Comparison of ENCODE assay signal across 12 mouse cellular contexts in genomic region chr11:96293302-96293921, GRCm38 (mm10). TPM values are rescaled to one million over a fixed set of nuclear protein-coding genes. Genes with fewer than 3 reads are reported as not detected.
A peak's percentile ranks its signal among the peaks of the same experiment; 100 is the strongest.
DNase-seq lines count a peak whose midpoint lies in the region; ATAC-seq and TF ChIP-seq lines count a peak whose summit lies in the region.
"Had no signal": no experiment of that assay in that cellular context is flagged by ENCODE, and none has a peak within 500 bp of the region (broad histone marks: within the 10 kb centered on the region; RNA-seq: fewer than 3 reads in every experiment).

No protein-coding gene starts in this region.

- TF ChIP-seq POLR2A in limb, embryonic 14.5 days (IDR thresholded peaks at IDR 0.05; ENCODE audit: borderline replicate concordance, extremely low read depth, insufficient read depth, insufficient read length) = no peak

- H3K4me3 ChIP-seq in embryonic facial prominence, embryonic 14.5 days (ENCODE audit: low read depth, low read length) = peak overlapping the region; percentile 2; the same call in 1 of the 2 replicates
- no peak overlapping the region for H3K4me3 ChIP-seq in embryonic facial prominence, embryonic 10.5 days
- H3K4me3 ChIP-seq in C2C12 (ENCODE audit: insufficient read depth, poor library complexity, severe bottlenecking) = no peak overlapping the region
- peak overlapping the region; percentile 51 for H3K4me3 ChIP-seq in intestine, embryonic 15.5 days (replicated peaks)
- H3K4me3 ChIP-seq in limb, embryonic 14.5 days (replicated peaks; ENCODE audit: low read length) = peak overlapping the region; percentile 20

- H3K4me2 ChIP-seq in embryonic facial prominence, embryonic 14.5 days (ENCODE audit: low read depth, low read length) = no peak overlapping the region
- peak overlapping the region; percentile 74 for H3K4me2 ChIP-seq in intestine, embryonic 15.5 days (replicated peaks)
- H3K4me2 ChIP-seq in limb, embryonic 14.5 days (replicated peaks; ENCODE audit: low read depth, low read length, severe bottlenecking) = 0 out of 2 replicates have a peak overlapping the region, but pooled peaks have one; percentile 3

- no peaks in the 10 kb centered on the region for H3K4me1 ChIP-seq in embryonic facial prominence, embryonic 14.5 days (ENCODE audit: control insufficient read depth, insufficient read depth, low read length)
- H3K4me1 ChIP-seq in embryonic facial prominence, embryonic 10.5 days = no peaks in the 10 kb centered on the region
- H3K4me1 ChIP-seq in intestine, embryonic 15.5 days (replicated peaks) = peaks cover 25% of the 10 kb centered on the region
- H3K4me1 ChIP-seq in limb, embryonic 14.5 days (ENCODE audit: control insufficient read depth, insufficient read depth, low read length) = no peaks in the 10 kb centered on the region

- H3K9me3 ChIP-seq in embryonic facial prominence, embryonic 14.5 days (ENCODE audit: control insufficient read depth, low read length) = no peaks in the 10 kb centered on the region
- no peaks in the 10 kb centered on the region for H3K9me3 ChIP-seq in embryonic facial prominence, embryonic 10.5 days
- H3K9me3 ChIP-seq in intestine, embryonic 15.5 days = no peaks in the 10 kb centered on the region
- H3K9me3 ChIP-seq in limb, embryonic 14.5 days (ENCODE audit: control insufficient read depth, low read length) = no peaks in the 10 kb centered on the region

- H3K27ac ChIP-seq in embryonic facial prominence, embryonic 14.5 days (replicated peaks; ENCODE audit: low read depth, low read length) = no peak overlapping the region
- H3K27ac ChIP-seq in embryonic facial prominence, embryonic 10.5 days (replicated peaks) = no peak overlapping the region
- peak overlapping the region; percentile 85 for H3K27ac ChIP-seq in intestine, embryonic 15.5 days
- H3K27ac ChIP-seq in limb, embryonic 14.5 days (replicated peaks; ENCODE audit: low read depth, low read length) = no peak overlapping the region

- no peak for TF ChIP-seq CTCF in C2C12 (IDR thresholded peaks at IDR 0.05; ENCODE audit: control insufficient read depth, insufficient read depth, insufficient read length)

- ATAC-seq in embryonic facial prominence, embryonic 14.5 days (ENCODE audit: low read depth) = no peak
- ATAC-seq in intestine, embryonic 15.5 days = no peak
- ATAC-seq in limb, embryonic 14.5 days (ENCODE audit: low FRiP score, low read depth) = no peak

- H3K9ac ChIP-seq in embryonic facial prominence, embryonic 14.5 days (ENCODE audit: low read depth, low read length) = 0 out of 2 replicates have a peak overlapping the region, but pooled peaks have one; percentile 19
- peak overlapping the region; percentile 59 for H3K9ac ChIP-seq in intestine, embryonic 15.5 days
- no peak overlapping the region for H3K9ac ChIP-seq in limb, embryonic 14.5 days (ENCODE audit: low read depth, low read length, severe bottlenecking)

- H3K79me3 ChIP-seq in C2C12 (ENCODE audit: low read depth) = no peaks in the 10 kb centered on the region

- intact Hi-C loops in gastrocnemius, postnatal 14 days (cut with DNase I; ENCODE audit: low total_unique reads) = no loop called here

- no peaks in the 10 kb centered on the region for H3K79me2 ChIP-seq in C2C12 (ENCODE audit: control insufficient read depth, insufficient read depth)

- no peaks in the 10 kb centered on the region for H3K36me3 ChIP-seq in embryonic facial prominence, embryonic 14.5 days (ENCODE audit: control insufficient read depth, insufficient read depth, low read length)
- H3K36me3 ChIP-seq in embryonic facial prominence, embryonic 10.5 days (replicated peaks) = no peaks in the 10 kb centered on the region
- no peaks in the 10 kb centered on the region for H3K36me3 ChIP-seq in C2C12 (ENCODE audit: control insufficient read depth, insufficient read depth)
- no peaks in the 10 kb centered on the region for H3K36me3 ChIP-seq in intestine, embryonic 15.5 days
- no peaks in the 10 kb centered on the region for H3K36me3 ChIP-seq in limb, embryonic 14.5 days (ENCODE audit: control insufficient read depth, insufficient read depth, low read length)

- DNase-seq in embryonic facial prominence, embryonic 14.5 days (ENCODE audit: low spot score) = no peak
- no peak for DNase-seq in embryonic facial prominence, embryonic 10.5 days (ENCODE audit: low spot score)
- DNase-seq in limb, embryonic 14.5 days (ENCODE audit: low spot score) = no peak
- DNase-seq in embryo, embryonic 10.5 days (ENCODE audit: low spot score) = no peak
- no peak for DNase-seq in ovary, postnatal 36 days (ENCODE audit: low spot score)
- no peak for DNase-seq in gastrocnemius, postnatal 14 days
- DNase-seq: left cerebral cortex, postnatal 4 days; lung, postnatal 36 days had no signal

- H3K27me3 ChIP-seq in embryonic facial prominence, embryonic 14.5 days (replicated peaks; ENCODE audit: control insufficient read depth, insufficient read depth, low read length) = peaks cover 99% of the 10 kb centered on the region
- H3K27me3 ChIP-seq in embryonic facial prominence, embryonic 10.5 days (replicated peaks; ENCODE audit: low read depth, poor library complexity, severe bottlenecking) = peaks cover 100% of the 10 kb centered on the region
- H3K27me3 ChIP-seq in C2C12 (ENCODE audit: control insufficient read depth, insufficient read depth, insufficient read length) = peaks cover 87% of the 10 kb centered on the region
- peaks cover 69% of the 10 kb centered on the region for H3K27me3 ChIP-seq in intestine, embryonic 15.5 days (replicated peaks)
- H3K27me3 ChIP-seq in limb, embryonic 14.5 days (ENCODE audit: control insufficient read depth, insufficient read depth, low read length) = peaks cover 99% of the 10 kb centered on the region

- H3ac ChIP-seq in C2C12 (ENCODE audit: control insufficient read depth, insufficient read length, low read depth) = peak overlapping the region; percentile 52

- under 1% methylated on average over 20 of the region's 22 CpGs for WGBS in embryonic facial prominence, embryonic 14.5 days
- WGBS in embryonic facial prominence, embryonic 10.5 days = 1% methylated on average over 22 of the region's 22 CpGs
- WGBS in intestine, embryonic 15.5 days = 9% methylated on average over 22 of the region's 22 CpGs
- WGBS in limb, embryonic 14.5 days = 4% methylated on average over 22 of the region's 22 CpGs

TF ChIP-seq in C2C12, 6 proteins besides CTCF, POLR2A, EP300 and RAD21 (continues in another document):
- TF ChIP-seq FOSL1 (IDR thresholded peaks at IDR 0.05; ENCODE audit: insufficient read depth, low read length, poor library complexity, severe bottlenecking) (no peak), CEBPB (IDR thresholded peaks at IDR 0.05; ENCODE audit: low read depth) (no peak), USF1 (IDR thresholded peaks at IDR 0.05; ENCODE audit: low read depth) (no peak), MAX (IDR thresholded peaks at IDR 0.05) (no peak)

RNA-seq across cellular contexts. Expression of gene Hoxb6, which starts 1.1 kb away (rescaled TPM):
- 0.22 and 0.97 TPM in 2 replicates for polyA plus RNA-seq in embryonic facial prominence, embryonic 14.5 days (2014; fragmentation: Nextera tagmentation; extraction: Ambion mirVana)
- 0.15 TPM in 1 of 2 replicates, not detected in the other for polyA plus RNA-seq in embryonic facial prominence, embryonic 10.5 days (2016; fragmentation: Nextera tagmentation; extraction: Ambion mirVana)
- 0.05 TPM for polyA plus RNA-seq in C2C12 (2012; fragmentation: generic; extraction: Trizol)
- 14.4 and 16.1 TPM in 2 replicates for polyA plus RNA-seq in intestine, embryonic 15.5 days (2015; fragmentation: Nextera tagmentation; extraction: Ambion mirVana)
- polyA plus RNA-seq in limb, embryonic 14.5 days (2012; rRNA removed) = 2.2 and 2.8 TPM in 2 replicates
- 0.30 and 0.61 TPM in 2 replicates for polyA plus RNA-seq in limb, embryonic 14.5 days (2014; fragmentation: Nextera tagmentation; extraction: Ambion mirVana)
- under 1 TPM; 0.43 to 0.75 TPM for total RNA-seq in gastrocnemius, postnatal 14 days (2021)
- total RNA-seq: common myeloid progenitor, adult 5-6 weeks; left cerebral cortex, postnatal 4 days had no signal
- polyA plus RNA-seq: forebrain, embryonic 11.5 days had no signal

RNA-seq across cellular contexts. Expression of gene Hoxb7, which starts 7.0 kb away (rescaled TPM):
- 0.39 and 0.42 TPM in 2 replicates for polyA plus RNA-seq in embryonic facial prominence, embryonic 14.5 days (2014; fragmentation: Nextera tagmentation; extraction: Ambion mirVana)
- polyA plus RNA-seq in embryonic facial prominence, embryonic 10.5 days (2016; fragmentation: Nextera tagmentation; extraction: Ambion mirVana) = not detected in 2 replicates
- 0.04 TPM for polyA plus RNA-seq in C2C12 (2012; fragmentation: generic; extraction: Trizol)
- 10.7 and 12.4 TPM in 2 replicates for polyA plus RNA-seq in intestine, embryonic 15.5 days (2015; fragmentation: Nextera tagmentation; extraction: Ambion mirVana)
- 2.0 and 2.7 TPM in 2 replicates for polyA plus RNA-seq in limb, embryonic 14.5 days (2012; rRNA removed)
- polyA plus RNA-seq in limb, embryonic 14.5 days (2014; fragmentation: Nextera tagmentation; extraction: Ambion mirVana) = 2.2 and 4.4 TPM in 2 replicates
- total RNA-seq in gastrocnemius, postnatal 14 days (2021) = 1 to 10 TPM; 1.5 to 1.6 TPM
- total RNA-seq: common myeloid progenitor, adult 5-6 weeks; left cerebral cortex, postnatal 4 days had no signal
- polyA plus RNA-seq: forebrain, embryonic 11.5 days had no signal

RNA-seq across cellular contexts. Expression of gene Hoxb5, which starts 9.7 kb away (rescaled TPM):
- polyA plus RNA-seq in embryonic facial prominence, embryonic 14.5 days (2014; fragmentation: Nextera tagmentation; extraction: Ambion mirVana) = 1.8 and 2.4 TPM in 2 replicates
- polyA plus RNA-seq in embryonic facial prominence, embryonic 10.5 days (2016; fragmentation: Nextera tagmentation; extraction: Ambion mirVana) = 0.07 and 0.28 TPM in 2 replicates
- polyA plus RNA-seq in C2C12 (2012; fragmentation: generic; extraction: Trizol) = not detected
- 27.2 and 31.3 TPM in 2 replicates for polyA plus RNA-seq in intestine, embryonic 15.5 days (2015; fragmentation: Nextera tagmentation; extraction: Ambion mirVana)
- polyA plus RNA-seq in limb, embryonic 14.5 days (2012; rRNA removed) = 1.8 TPM in 2 replicates
- polyA plus RNA-seq in limb, embryonic 14.5 days (2014; fragmentation: Nextera tagmentation; extraction: Ambion mirVana) = 0.51 and 0.85 TPM in 2 replicates
- under 1 TPM; 0.90 to 0.91 TPM for total RNA-seq in gastrocnemius, postnatal 14 days (2021)
- total RNA-seq: common myeloid progenitor, adult 5-6 weeks; left cerebral cortex, postnatal 4 days had no signal
- polyA plus RNA-seq: forebrain, embryonic 11.5 days had no signal

RNA-seq across cellular contexts. Expression of gene Hoxb8, which starts 11.7 kb away (rescaled TPM):
- not detected in 2 replicates for polyA plus RNA-seq in embryonic facial prominence, embryonic 14.5 days (2014; fragmentation: Nextera tagmentation; extraction: Ambion mirVana)
- not detected in 2 replicates for polyA plus RNA-seq in embryonic facial prominence, embryonic 10.5 days (2016; fragmentation: Nextera tagmentation; extraction: Ambion mirVana)
- polyA plus RNA-seq in C2C12 (2012; fragmentation: generic; extraction: Trizol) = 0.02 TPM
- polyA plus RNA-seq in intestine, embryonic 15.5 days (2015; fragmentation: Nextera tagmentation; extraction: Ambion mirVana) = 1.1 and 1.5 TPM in 2 replicates
- polyA plus RNA-seq in limb, embryonic 14.5 days (2012; rRNA removed) = 2.1 and 2.3 TPM in 2 replicates
- polyA plus RNA-seq in limb, embryonic 14.5 days (2014; fragmentation: Nextera tagmentation; extraction: Ambion mirVana) = 0.10 and 0.43 TPM in 2 replicates
- under 1 TPM; 0.71 to 0.74 TPM for total RNA-seq in gastrocnemius, postnatal 14 days (2021)
- total RNA-seq: common myeloid progenitor, adult 5-6 weeks; left cerebral cortex, postnatal 4 days had no signal
- polyA plus RNA-seq: forebrain, embryonic 11.5 days had no signal

RNA-seq across cellular contexts. Expression of gene Hoxb9, which starts 22.2 kb away (rescaled TPM):
- polyA plus RNA-seq in embryonic facial prominence, embryonic 14.5 days (2014; fragmentation: Nextera tagmentation; extraction: Ambion mirVana) = 0.10 TPM in 1 of 2 replicates, not detected in the other
- not detected in 2 replicates for polyA plus RNA-seq in embryonic facial prominence, embryonic 10.5 days (2016; fragmentation: Nextera tagmentation; extraction: Ambion mirVana)
- not detected for polyA plus RNA-seq in C2C12 (2012; fragmentation: generic; extraction: Trizol)
- polyA plus RNA-seq in intestine, embryonic 15.5 days (2015; fragmentation: Nextera tagmentation; extraction: Ambion mirVana) = 1.2 and 1.3 TPM in 2 replicates
- 3.2 and 4.4 TPM in 2 replicates for polyA plus RNA-seq in limb, embryonic 14.5 days (2012; rRNA removed)
- polyA plus RNA-seq in limb, embryonic 14.5 days (2014; fragmentation: Nextera tagmentation; extraction: Ambion mirVana) = 1.1 and 1.2 TPM in 2 replicates
- total RNA-seq in gastrocnemius, postnatal 14 days (2021) = under 1 TPM; 0.49 to 0.59 TPM
- total RNA-seq: common myeloid progenitor, adult 5-6 weeks; left cerebral cortex, postnatal 4 days had no signal
- polyA plus RNA-seq: forebrain, embryonic 11.5 days had no signal

Comparison
In these comparisons a context has a peak if more than half of its experiments do, and no peak if none do; other contexts are left out.
1. H3K4me3 ChIP-seq: peak in embryonic facial prominence, embryonic 14.5 days (single experiment), intestine, embryonic 15.5 days (single experiment) and limb, embryonic 14.5 days (single experiment); none in embryonic facial prominence, embryonic 10.5 days (single experiment) and C2C12 (single experiment).